Mouse (Mus musculus) ES-E14 (cell line): ENCODE results near the gene Ebf3. TPM values are rescaled to one million over a fixed set of nuclear protein-coding genes. Genes with fewer than 3 reads are reported as not detected.

Experiments used
- DNase-seq: peaks from one replicate; pipeline ENCODE4 v3.0.0-alpha.2; 2013; ENCODE audit warnings: low read depth, low spot score
- H3K27ac ChIP-seq: 2 replicates; pipeline ENCODE4 v1.5.1; 2012; ENCODE audit warnings: low read depth, mild to moderate bottlenecking, low read length, moderate library complexity, mixed read lengths; ENCODE audit not compliant: poor library complexity, insufficient read depth, severe bottlenecking
- H3K36me3 ChIP-seq: 2 replicates; pipeline ENCODE4 v1.6.1; 2012; ENCODE audit warnings: mild to moderate bottlenecking, low read length, moderate library complexity, mixed read lengths; ENCODE audit not compliant: control insufficient read depth, poor library complexity, insufficient read depth, severe bottlenecking
- H3K4me1 ChIP-seq, 2 experiments: fragments of 150-350 bp in 1 of 2; sonication (generic) in 1 of 2; 2 replicates each; pipeline ENCODE4 v1.6.1; 2012; ENCODE audit warnings: low read length in 2 of 2, mild to moderate bottlenecking in 1 of 2, mixed read lengths in 1 of 2; ENCODE audit not compliant: control insufficient read depth in 2 of 2, insufficient read depth in 2 of 2, poor library complexity in 1 of 2
- H3K4me3 ChIP-seq, 2 experiments: fragments of 150-350 bp in 1 of 2; sonication (generic) in 1 of 2; 2 replicates each; pipeline ENCODE4 v1.5.1; 2012; ENCODE audit warnings: low read length in 2 of 2, low read depth in 1 of 2, mild to moderate bottlenecking in 1 of 2, mixed read lengths in 1 of 2; ENCODE audit not compliant: insufficient read depth in 1 of 2, poor library complexity in 1 of 2, severe bottlenecking in 1 of 2
- H3K9ac ChIP-seq: 2 replicates; pipeline ENCODE4 v1.6.1; 2012; ENCODE audit warnings: low read depth, mild to moderate bottlenecking, low read length, mixed read lengths; ENCODE audit not compliant: poor library complexity, insufficient read depth, severe bottlenecking
- H3K9me3 ChIP-seq: fragments of 150-350 bp; sonication (generic); 2 replicates; pipeline ENCODE4 v1.6.1; 2012; ENCODE audit warnings: low read depth, mild to moderate bottlenecking, low read length; ENCODE audit not compliant: control insufficient read depth, insufficient read depth
- CHD2 ChIP-seq: IDR thresholded peaks from 2 replicates; pipeline ENCODE4 v1.6.1; 2014; ENCODE audit warnings: mild to moderate bottlenecking, low read depth, low read length, inconsistent platforms
- HCFC1 ChIP-seq: IDR thresholded peaks from 2 replicates; pipeline ENCODE4 v1.6.1; 2012; ENCODE audit warnings: low read length, inconsistent platforms, borderline replicate concordance; ENCODE audit not compliant: insufficient read depth
- MAFK ChIP-seq: IDR thresholded peaks from 2 replicates; pipeline ENCODE4 v1.6.1; 2014; ENCODE audit warnings: mild to moderate bottlenecking, low read depth, low read length, inconsistent platforms; ENCODE audit not compliant: insufficient read depth
- ZC3H11A ChIP-seq: IDR thresholded peaks from 2 replicates; pipeline ENCODE4 v1.6.1; 2012; ENCODE audit warnings: low read depth, mild to moderate bottlenecking, inconsistent platforms, low read length, borderline replicate concordance
- ZNF384 ChIP-seq: IDR thresholded peaks from 2 replicates; pipeline ENCODE4 v1.6.1; 2012; ENCODE audit warnings: low read depth, low read length, inconsistent platforms
- in situ Hi-C, 2 experiments: fragments of 600-800 bp; cut with MboI; formaldehyde crosslinking; loops; one replicate each; pipeline ENCODE4 v1.15.1; 2025; ENCODE audit warnings: low sequenced_read_pairs in 2 of 2, inconsistent platforms in 1 of 2; ENCODE audit not compliant: unreplicated experiment in 2 of 2
- total RNA-seq: library from RNA; depleted of rRNA; stranded (reverse); fragments of 300-350 nt; gene quantifications from 2 replicates; pipeline ENCODE4 v1.2.3, GENCODE M21; 2012; rRNA removed

Ebf3 gene
- total RNA-seq: 0.16 and 0.22 TPM in 2 replicates

GRCm38 (mm10) chr7:137313904-137314691, at the start of gene Ebf3:
Gene Ebf3 (minus strand): TSS chr7:137314445.
- DNase-seq: no peak
- peaks cover 0 to 2% of the 10 kb centered on the region in 2 experiments; a peak in 1 of 4 replicates for H3K4me1 ChIP-seq
- no peaks in the 10 kb centered on the region for H3K36me3 ChIP-seq
- H3K27ac ChIP-seq: no peak within 1 kb of the TSS
- in situ Hi-C loops: loop anchor here in 1 of 2 experiments (10.0 to 25.0 kb wide), 2 partner anchors 719 to 827 kb away; no protein-coding TSS in a partner anchor
- TF ChIP-seq ZNF384 (no peak), ZC3H11A (no peak), HCFC1 (no peak), CHD2 (no peak), MAFK (no peak)
- H3K4me3 ChIP-seq: peak within 1 kb of the TSS; percentile 49 to 61
- peak within 1 kb of the TSS; percentile 34; the same call in 1 of the 2 replicates for H3K9ac ChIP-seq
- H3K9me3 ChIP-seq: no peaks in the 10 kb centered on the region

- no peak for DNase-seq
- H3K36me3 ChIP-seq: no peaks in the 10 kb centered on the region
- H3K4me3 ChIP-seq: no peak overlapping the region
- H3K9me3 ChIP-seq: no peaks in the 10 kb centered on the region
- H3K27ac ChIP-seq: no peak overlapping the region
- no peak for TF ChIP-seq MAFK
- no peak for TF ChIP-seq CHD2
- no peak for TF ChIP-seq HCFC1
- TF ChIP-seq ZC3H11A: no peak
- no peak for TF ChIP-seq ZNF384
- in situ Hi-C loops: no loop called here
- H3K4me1 ChIP-seq: no peaks in the 10 kb centered on the region
- no peak overlapping the region for H3K9ac ChIP-seq
These were observed 32.6 kb upstream of the Ebf3 start for GRCm38 (mm10) chr7:137346860-137347259.

- DNase-seq: no peak
- no peak for TF ChIP-seq MAFK
- TF ChIP-seq HCFC1: no peak
- no peak for TF ChIP-seq ZNF384
- TF ChIP-seq CHD2: no peak
- no peak for TF ChIP-seq ZC3H11A
- Histone ChIP-seq H3K27ac (no peak overlapping the region), H3K9ac (no peak overlapping the region), H3K4me1 (no peaks in the 10 kb centered on the region), H3K36me3 (no peaks in the 10 kb centered on the region), H3K4me3 (no peak overlapping the region), H3K9me3 (no peaks in the 10 kb centered on the region)
- in situ Hi-C loops: no loop called here
These were observed 31.8 kb upstream of the Ebf3 start for GRCm38 (mm10) chr7:137346068-137346467.

DNA sequence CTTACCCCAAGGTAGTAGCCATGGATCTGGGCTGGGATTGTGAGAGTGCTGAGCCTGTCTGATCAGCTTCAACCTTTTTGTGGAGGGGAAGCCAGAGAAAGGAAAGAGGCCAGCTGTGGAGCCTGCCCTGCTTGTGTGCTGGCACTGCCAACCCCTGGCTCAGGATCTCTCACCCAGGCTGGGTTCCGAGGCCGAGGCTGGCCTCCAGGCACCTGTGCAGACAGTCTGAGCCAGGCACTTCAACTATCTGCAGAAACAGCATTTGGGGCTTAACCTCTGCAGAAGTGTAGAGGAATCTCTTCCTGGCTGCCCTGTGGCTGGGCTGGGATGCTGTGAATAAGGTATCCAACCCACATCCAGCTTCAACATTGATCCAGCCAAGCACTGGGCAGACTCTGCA, 19.7 kb upstream of the Ebf3 start:
- in situ Hi-C loops: loop anchor here in 1 of 2 experiments (10.0 kb wide), 1 partner anchor 131 kb away; no protein-coding TSS in a partner anchor
- Histone ChIP-seq H3K9ac (no peak overlapping the region), H3K27ac (no peak overlapping the region), H3K9me3 (no peaks in the 10 kb centered on the region), H3K36me3 (no peaks in the 10 kb centered on the region), H3K4me3 (no peak overlapping the region), H3K4me1 (no peaks in the 10 kb centered on the region)
- TF ChIP-seq CHD2 (no peak), ZNF384 (no peak), MAFK (no peak), HCFC1 (no peak), ZC3H11A (no peak)
- DNase-seq: no peak

- no peak for DNase-seq
- in situ Hi-C loops: loop anchor here in 1 of 2 experiments (25.0 kb wide), 1 partner anchor 836 kb away; no protein-coding TSS in a partner anchor
- no peak for TF ChIP-seq CHD2
- no peak for TF ChIP-seq ZNF384
- TF ChIP-seq HCFC1: no peak
- TF ChIP-seq ZC3H11A: no peak
- TF ChIP-seq MAFK: no peak
- Histone ChIP-seq H3K9me3 (no peaks in the 10 kb centered on the region), H3K4me3 (peak overlapping the region; percentile 51 to 55; a peak in 3 of 4 replicates), H3K27ac (no peak overlapping the region), H3K9ac (0 out of 2 replicates have a peak overlapping the region, but pooled peaks have one; percentile 2), H3K4me1 (no peaks in the 10 kb centered on the region; a peak in 1 of 4 replicates), H3K36me3 (no peaks in the 10 kb centered on the region)
These were observed 8.7 kb upstream of the Ebf3 start for GRCm38 (mm10) chr7:137322926-137323325.
